Mouse (Mus musculus): ENCODE measurements at regions not wholly inside any gene's neighbourhood (a gene's known extent, or its start where the extent isn't known, plus 50 kb on each side); places are given as distances from the start of the nearest gene placed in this dataset.
"Not testable (repeated sequence)": the region's sequence is repeated elsewhere in the genome, so short reads cannot be mapped to it uniquely, and the experiment has no call there.

GRCm38 (mm10) chrX:75734628-75735302 is 140.2 kb downstream of the Pls3 start:
- ATAC-seq: not testable (repeated sequence)

- not testable (repeated sequence) for ATAC-seq
These were observed 141.3 kb downstream of the Pls3 start for GRCm38 (mm10) chrX:75733651-75734050.

DNA sequence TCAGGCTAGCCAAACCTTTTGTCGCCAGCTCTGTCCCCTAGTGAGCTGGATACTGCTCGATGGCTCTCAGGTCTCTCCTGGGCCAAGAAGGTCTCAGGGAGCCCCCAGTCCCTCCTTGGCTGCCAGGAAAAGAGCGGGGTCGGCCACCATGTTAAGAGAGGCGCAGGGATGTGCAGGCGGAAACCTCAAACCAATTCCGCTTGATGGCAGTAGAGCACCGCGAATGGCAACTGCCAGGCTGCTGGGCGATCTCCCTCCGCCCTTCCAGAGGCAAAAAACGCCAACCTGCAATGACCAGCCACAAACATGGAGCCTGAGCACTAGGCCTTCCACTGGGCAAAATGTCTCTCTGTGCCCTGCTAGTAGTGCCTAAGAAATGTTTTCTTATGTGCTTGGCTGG is 145.2 kb downstream of the Pls3 start:
- not testable (repeated sequence) for ATAC-seq

DNA sequence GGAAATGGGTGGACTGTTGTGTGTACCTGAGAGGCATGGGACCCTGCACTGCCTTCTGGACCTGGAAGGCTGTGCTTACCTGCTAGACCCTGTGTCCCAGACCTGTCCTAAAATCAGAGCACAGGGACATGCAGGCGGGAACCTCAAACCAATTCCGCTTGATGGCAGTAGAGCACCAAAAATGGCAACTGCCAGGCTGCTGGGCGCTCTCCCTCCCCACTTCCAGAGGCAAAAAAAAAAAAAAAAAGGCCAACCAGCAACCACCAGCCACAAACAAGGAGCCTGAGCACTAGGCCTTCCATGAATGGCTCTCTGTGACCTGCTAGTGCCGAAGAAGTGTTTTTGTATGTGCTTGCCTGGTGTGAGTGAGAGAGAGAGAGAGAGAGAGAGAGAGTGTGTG is 146.5 kb downstream of the Pls3 start:
- ATAC-seq: no peak

DNA sequence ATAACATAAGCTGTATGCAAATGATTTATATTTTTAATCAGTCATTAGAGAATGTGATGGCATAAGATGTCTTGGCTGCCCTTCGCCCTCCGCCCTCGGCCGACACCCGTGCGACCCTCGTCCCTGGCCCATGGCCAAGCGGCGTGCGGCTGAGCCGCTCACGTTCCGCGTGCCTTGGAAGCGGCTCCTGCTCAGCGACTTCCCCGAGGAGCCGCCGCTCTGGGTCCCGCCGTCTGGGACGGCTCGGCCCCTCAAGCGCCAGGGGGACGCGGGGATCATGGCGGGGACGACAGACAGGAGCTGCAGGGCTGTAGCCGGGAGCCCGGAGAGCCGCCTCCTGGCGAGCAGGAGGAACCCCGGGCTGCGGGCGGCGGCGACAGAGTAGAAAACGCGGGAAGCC is 145.5 kb upstream of the Rab39b start:
- not testable (repeated sequence) for ATAC-seq

- no peak for ATAC-seq
These were observed 121.9 kb upstream of the Rab39b start for GRCm38 (mm10) chrX:75699949-75700348.

DNA sequence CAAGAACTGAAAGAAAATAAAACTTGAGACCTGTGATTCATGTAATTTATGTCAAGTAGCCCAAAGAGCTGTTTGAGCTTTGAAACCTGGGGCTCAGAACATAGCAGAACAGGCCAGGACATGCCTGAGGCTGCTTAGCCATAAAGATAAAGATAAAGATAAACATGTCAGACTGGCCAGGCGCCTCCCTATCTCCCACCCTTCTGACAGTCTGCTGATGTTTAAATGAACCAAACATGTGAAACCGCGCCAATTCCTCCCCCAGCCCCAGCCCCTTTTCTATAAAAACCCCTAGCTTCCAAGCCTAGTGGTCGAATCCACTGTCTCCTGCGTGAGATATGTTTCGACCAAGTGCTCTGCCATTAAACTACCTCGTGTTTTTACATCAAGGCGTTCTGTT is 97.2 kb upstream of the Rab39b start:
- not testable (repeated sequence) for ATAC-seq

DNA sequence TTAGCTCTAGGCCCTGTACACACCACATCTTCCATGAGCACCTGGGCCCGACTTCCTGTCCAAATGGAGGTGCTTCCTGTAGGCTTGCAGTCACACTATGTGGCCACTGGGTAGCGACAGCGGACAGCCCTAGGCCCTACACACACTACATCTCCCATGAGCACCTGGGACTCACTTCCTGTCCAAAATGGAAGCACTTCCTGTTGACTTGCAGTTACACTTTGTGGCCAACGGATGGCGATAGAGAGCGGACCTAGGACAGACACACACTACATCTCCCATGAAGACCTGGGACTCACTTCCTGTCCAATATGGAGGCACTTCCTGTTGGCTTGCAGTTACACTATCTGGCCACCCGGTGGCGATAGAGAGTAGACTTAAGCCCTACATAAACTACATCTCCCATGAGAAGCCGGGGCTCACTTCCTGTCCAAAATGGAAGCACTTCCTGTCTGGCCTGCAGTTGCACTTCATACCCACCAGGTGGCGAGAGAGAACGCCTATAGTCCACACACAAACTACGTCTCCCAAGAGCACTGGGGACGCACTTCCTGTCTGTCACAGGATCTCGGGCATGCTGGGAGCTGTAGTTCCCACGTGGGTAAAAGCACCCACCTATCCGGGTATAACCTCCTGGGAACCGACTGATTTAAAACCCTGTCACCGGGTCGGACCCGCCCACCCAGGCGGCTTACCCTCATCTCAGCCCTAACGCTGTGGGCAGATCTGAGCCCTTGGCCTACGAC is 96.1 kb upstream of the Rab39b start:
- ATAC-seq: peak; percentile 88

DNA sequence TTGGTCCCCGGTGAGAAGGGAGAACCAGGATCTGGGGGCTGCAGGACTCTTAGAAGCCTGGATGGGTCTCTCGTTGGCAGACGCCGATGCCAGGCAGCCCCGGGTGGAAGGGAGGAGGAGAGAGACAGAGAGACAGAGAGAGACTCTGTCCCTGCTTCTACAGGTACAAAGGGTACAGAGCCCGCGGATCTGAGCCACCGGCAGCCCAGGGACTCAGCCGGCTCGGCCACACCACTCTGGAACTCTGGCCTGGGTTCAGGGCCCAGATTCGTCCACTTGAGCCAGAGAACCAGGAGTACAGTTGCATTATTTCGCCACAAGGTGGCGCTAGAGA is 95.5 kb upstream of the Rab39b start:
- ATAC-seq: no peak

GRCm38 (mm10) chrX:75672976-75673375 is 94.9 kb upstream of the Rab39b start:
- no peak for ATAC-seq

DNA sequence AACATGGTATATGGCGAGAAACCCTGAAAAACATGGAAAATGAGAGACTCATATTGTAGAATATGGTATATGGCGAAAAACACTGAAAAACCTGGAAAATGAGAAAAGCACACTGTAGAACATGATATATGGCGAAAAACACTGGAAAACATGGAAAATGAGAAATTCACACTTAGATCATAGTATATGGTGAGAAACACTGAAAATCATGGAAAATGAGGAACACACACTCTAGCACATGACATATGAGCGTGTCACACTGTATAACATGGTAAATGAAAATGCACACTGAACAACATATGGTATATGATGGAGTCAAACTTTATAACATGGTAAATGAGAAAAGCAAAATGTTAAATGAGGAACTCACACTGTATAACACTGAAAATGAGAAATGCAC is 89.6 kb upstream of the Rab39b start:
- no peak for ATAC-seq

DNA sequence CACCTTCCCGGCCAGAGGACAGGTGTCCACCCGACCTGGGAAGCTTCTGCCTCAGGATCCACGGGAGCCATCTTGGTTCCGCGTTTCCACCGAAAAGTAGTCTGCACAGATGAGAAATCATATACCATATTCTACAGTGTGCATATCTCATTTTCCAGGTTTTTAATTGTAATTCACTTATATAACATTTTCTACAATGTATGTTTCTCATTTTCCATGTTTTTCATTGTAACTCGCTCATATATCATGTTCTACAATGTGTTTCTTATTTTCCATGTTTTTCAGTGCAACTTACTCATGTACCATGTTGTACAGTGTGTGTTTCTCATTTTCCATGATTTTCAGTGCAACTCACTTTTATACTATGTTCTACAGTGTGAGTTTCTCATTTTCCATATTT is 65.4 kb upstream of the Rab39b start:
- no peak for ATAC-seq

Data from inflammation-experienced regulatory T-cells, adult 6 months (primary cell).